Mouse (Mus musculus) liver, adult 2 months (tissue): ENCODE results near the gene Actl6a. TPM values are rescaled to one million over a fixed set of nuclear protein-coding genes. Genes with fewer than 3 reads are reported as not detected.

Experiments
- DNase-seq: peaks from one replicate; pipeline ENCODE4 v3.0.0-alpha.2; 2011; ENCODE audit warnings: low read depth, low spot score; ENCODE audit errors: extremely low read depth
- H3K27ac ChIP-seq: fragments of 200-500 bp; replicated peaks from 2 replicates; pipeline ENCODE4 v1.5.1; 2012; ENCODE audit warnings: low read depth, mild to moderate bottlenecking, control low read depth, inconsistent platforms, low read length; ENCODE audit not compliant: insufficient read depth
- H3K27me3 ChIP-seq: fragments of 200-500 bp; 2 replicates; pipeline ENCODE4 v1.6.1; 2012; ENCODE audit warnings: mild to moderate bottlenecking, moderate library complexity, low read length, inconsistent platforms; ENCODE audit not compliant: control insufficient read depth, insufficient read depth
- H3K36me3 ChIP-seq: fragments of 200-500 bp; 2 replicates; pipeline ENCODE4 v1.6.1; 2012; ENCODE audit warnings: low read length, inconsistent platforms; ENCODE audit not compliant: control insufficient read depth, insufficient read depth
- H3K4me1 ChIP-seq: fragments of 200-500 bp; 2 replicates; pipeline ENCODE4 v1.6.1; 2011; ENCODE audit warnings: low read length; ENCODE audit not compliant: control insufficient read depth, insufficient read depth
- H3K4me3 ChIP-seq: fragments of 200-500 bp; 2 replicates; pipeline ENCODE4 v1.5.1; 2011; ENCODE audit warnings: low read depth, mild to moderate bottlenecking, control low read depth, low read length, moderate library complexity; ENCODE audit not compliant: insufficient read depth
- H3K79me2 ChIP-seq: fragments of 200-500 bp; 2 replicates; pipeline ENCODE4 v1.6.1; 2012; ENCODE audit warnings: inconsistent platforms, mild to moderate bottlenecking, low read length, moderate library complexity; ENCODE audit not compliant: control insufficient read depth, insufficient read depth
- H3K9ac ChIP-seq: fragments of 200-500 bp; 2 replicates; pipeline ENCODE4 v1.6.1; 2012; ENCODE audit warnings: low read depth, mild to moderate bottlenecking, control low read depth, inconsistent platforms, low read length
- CTCF ChIP-seq: fragments of 200-500 bp; IDR thresholded peaks from 2 replicates; pipeline ENCODE4 v1.5.1; 2011; ENCODE audit warnings: low read depth, low read length, control low read depth
- POLR2A ChIP-seq: fragments of 200-500 bp; IDR thresholded peaks from 2 replicates; pipeline ENCODE4 v1.6.1; 2011; ENCODE audit warnings: low read length, control low read depth; ENCODE audit not compliant: insufficient read depth; ENCODE audit errors: extremely low read depth
- WGBS: fragments of 180-500 bp; shearing (Covaris S2); methylation state at CpG from one replicate; pipeline ENCODE4 v1.1.7; 2018; 5-methylcytosine and 5-hydroxymethylcytosine counted together
- polyA plus RNA-seq: library from polyadenylated mRNA; depleted of rRNA; stranded (reverse); fragments of >200 nt; gene quantifications from 2 replicates; pipeline ENCODE4 v1.2.3, GENCODE M21; 2012
- total RNA-seq: library from RNA; depleted of rRNA; stranded (reverse); fragments of >200 nt; gene quantifications from 2 replicates; pipeline ENCODE4 v1.2.3, GENCODE M21; 2014

The Actl6a gene
- total and polyA plus RNA-seq, 2 experiments = 10.6 to 16.3 TPM

DNA sequence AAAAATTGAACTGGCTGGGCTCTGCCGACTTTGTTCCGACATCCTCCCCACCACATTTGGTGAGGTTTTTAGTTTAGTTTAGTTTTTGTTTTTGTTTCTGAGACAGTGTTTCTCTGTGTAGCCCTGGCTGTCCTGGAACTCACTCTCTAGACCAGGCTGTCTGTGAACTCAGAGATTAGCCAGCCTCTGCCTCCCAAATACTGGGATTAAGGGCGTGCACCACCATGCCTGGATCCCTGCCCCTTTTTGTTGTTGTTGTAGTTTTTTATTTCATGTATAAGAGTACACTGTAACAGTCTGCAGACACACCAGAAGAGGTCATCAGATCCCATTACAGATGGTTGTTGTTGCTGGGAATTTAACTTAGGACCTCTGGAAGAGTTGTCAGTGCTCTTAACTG lies 16.1 kb upstream of the Actl6a start:
- no peak overlapping the region for H3K9ac ChIP-seq
- no peak for DNase-seq
- H3K36me3 ChIP-seq = no peaks in the 10 kb centered on the region
- no peak overlapping the region for H3K27ac ChIP-seq
- no peaks in the 10 kb centered on the region for H3K79me2 ChIP-seq
- 76% methylated on average over 3 of the region's 3 CpGs for WGBS
- no peaks in the 10 kb centered on the region for H3K4me1 ChIP-seq
- TF ChIP-seq POLR2A = no peak
- no peak for TF ChIP-seq CTCF
- H3K4me3 ChIP-seq = no peak overlapping the region
- 0 out of 2 replicates have a peak, but pooled peaks cover 6% of the 10 kb centered on the region for H3K27me3 ChIP-seq

DNA sequence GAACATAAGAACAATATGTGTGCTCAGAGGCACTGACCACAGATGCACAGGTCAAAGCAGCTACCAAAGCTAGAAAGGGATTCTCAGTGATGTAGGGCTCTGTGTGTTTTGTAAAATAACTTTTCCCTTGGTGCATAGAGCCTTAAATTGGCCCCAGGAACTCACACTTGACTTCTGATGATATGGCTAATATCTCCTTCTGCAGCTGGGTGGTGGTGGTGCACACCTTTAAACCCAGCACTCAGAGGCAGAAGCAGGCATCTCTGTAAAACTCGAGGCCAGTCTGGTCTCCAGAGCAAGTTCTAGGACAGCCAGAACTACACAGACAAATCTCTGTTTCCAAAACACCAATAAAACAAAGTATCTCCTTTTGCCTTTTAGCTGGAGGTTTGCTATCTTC lies 15.2 kb upstream of the Actl6a start:
- Histone ChIP-seq H3K27me3 (0 out of 2 replicates have a peak, but pooled peaks cover 6% of the 10 kb centered on the region), H3K36me3 (no peaks in the 10 kb centered on the region), H3K9ac (no peak overlapping the region), H3K27ac (no peak overlapping the region), H3K79me2 (no peaks in the 10 kb centered on the region), H3K4me3 (no peak overlapping the region), H3K4me1 (no peaks in the 10 kb centered on the region)
- DNase-seq = no peak
- no peak for TF ChIP-seq CTCF
- no peak for TF ChIP-seq POLR2A
- WGBS = 48% methylated on average over 1 of the region's 1 CpGs

DNA sequence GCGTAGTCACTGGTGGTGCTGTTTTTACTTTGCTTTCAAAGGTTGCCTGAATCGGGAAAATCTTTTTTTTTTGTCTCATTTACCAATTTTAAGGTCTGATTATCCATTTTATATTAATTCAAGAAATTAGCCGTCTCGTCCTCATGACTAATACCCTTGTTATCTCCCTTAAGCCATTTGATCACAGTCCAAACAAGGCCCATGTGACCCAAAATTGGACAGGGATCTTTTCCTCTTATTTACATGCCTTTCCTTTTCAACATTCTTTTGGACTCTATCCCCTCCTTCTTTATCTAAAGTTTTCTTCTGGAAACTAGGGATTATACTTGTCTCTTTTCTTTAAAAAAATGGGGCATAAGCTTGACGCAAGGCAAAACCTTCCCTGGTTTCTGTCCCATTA lies 14.3 kb upstream of the Actl6a start:
- Histone ChIP-seq H3K4me1 (no peaks in the 10 kb centered on the region), H3K27me3 (0 out of 2 replicates have a peak, but pooled peaks cover 6% of the 10 kb centered on the region), H3K27ac (no peak overlapping the region), H3K9ac (no peak overlapping the region), H3K36me3 (no peaks in the 10 kb centered on the region), H3K4me3 (no peak overlapping the region), H3K79me2 (no peaks in the 10 kb centered on the region)
- WGBS = 63% methylated on average over 5 of the region's 5 CpGs
- TF ChIP-seq POLR2A (no peak), CTCF (no peak)
- peak; percentile 18 for DNase-seq

DNA sequence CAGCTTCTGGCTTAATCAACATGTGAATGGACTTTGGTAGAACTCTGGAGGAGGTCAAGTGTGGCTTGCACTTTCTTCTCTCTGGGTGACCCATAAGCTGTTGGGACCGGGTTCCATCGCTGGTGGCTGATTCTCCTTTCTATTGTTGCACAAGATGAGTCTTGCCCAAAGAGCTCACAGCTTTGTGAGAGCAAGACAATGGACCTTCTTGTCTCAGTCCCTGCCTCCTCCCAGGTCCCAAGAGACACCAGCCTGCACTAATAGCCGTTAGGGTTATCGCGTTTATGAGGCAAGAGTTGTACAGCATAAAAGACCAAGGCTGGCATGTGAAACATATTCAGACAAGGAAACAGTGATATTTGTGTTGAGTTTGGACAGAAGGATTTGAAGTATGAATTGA lies 11.9 kb upstream of the Actl6a start:
- Histone ChIP-seq H3K4me1 (no peaks in the 10 kb centered on the region), H3K36me3 (no peaks in the 10 kb centered on the region), H3K27me3 (0 out of 2 replicates have a peak, but pooled peaks cover 6% of the 10 kb centered on the region), H3K4me3 (no peak overlapping the region), H3K79me2 (no peaks in the 10 kb centered on the region), H3K27ac (no peak overlapping the region), H3K9ac (no peak overlapping the region)
- DNase-seq = no peak
- no peak for TF ChIP-seq POLR2A
- no peak for TF ChIP-seq CTCF
- 74% methylated on average over 5 of the region's 5 CpGs for whole genome bisulfite sequencing

DNA sequence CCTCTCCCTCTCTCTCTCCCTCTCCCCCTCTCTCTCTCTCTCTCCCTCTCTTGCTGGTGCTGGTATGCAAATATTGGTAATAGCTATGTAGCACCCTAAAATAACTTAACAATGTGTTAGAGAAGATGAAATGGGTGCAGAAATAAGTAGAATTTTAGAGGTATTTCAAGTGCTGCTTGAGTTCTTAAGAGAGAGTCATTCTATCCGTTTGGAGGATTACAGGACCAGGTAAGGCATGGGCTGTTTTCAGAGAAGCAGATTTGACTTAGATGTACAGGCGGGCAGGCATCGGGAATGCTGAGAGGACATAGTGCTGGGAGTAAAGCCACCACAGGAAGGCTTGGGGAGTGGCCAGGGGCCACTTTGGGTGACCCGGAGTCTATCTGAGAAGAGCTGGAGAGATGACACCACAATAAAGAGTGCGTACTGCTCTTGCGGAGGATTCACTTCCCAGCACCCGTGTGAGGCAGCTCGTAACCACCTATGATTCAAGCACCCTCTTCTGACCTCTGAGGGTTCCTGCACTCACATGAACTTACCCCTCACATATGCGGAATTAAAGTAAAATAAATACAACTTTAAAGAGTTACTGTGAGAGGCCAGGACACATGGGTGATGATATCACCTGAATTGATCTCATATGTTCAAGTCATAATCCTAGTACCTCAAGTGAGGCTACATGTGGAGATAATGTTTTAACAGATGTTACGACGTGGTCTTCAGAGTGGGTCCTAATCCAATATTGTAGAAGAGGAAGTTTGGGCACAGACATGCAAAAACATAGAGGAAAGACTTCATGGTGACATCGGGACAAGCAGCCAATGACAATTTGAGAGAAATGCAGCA lies 11.1 kb upstream of the Actl6a start:
- H3K9ac ChIP-seq = no peak overlapping the region
- no peaks in the 10 kb centered on the region for H3K79me2 ChIP-seq
- no peaks in the 10 kb centered on the region for H3K36me3 ChIP-seq
- DNase-seq = no peak
- H3K27ac ChIP-seq = no peak overlapping the region
- no peaks in the 10 kb centered on the region for H3K4me1 ChIP-seq
- WGBS = 69% methylated on average over 12 of the region's 12 CpGs
- H3K27me3 ChIP-seq = 0 out of 2 replicates have a peak, but pooled peaks cover 6% of the 10 kb centered on the region
- no peak overlapping the region for H3K4me3 ChIP-seq
- TF ChIP-seq CTCF (no peak), POLR2A (no peak)

DNA sequence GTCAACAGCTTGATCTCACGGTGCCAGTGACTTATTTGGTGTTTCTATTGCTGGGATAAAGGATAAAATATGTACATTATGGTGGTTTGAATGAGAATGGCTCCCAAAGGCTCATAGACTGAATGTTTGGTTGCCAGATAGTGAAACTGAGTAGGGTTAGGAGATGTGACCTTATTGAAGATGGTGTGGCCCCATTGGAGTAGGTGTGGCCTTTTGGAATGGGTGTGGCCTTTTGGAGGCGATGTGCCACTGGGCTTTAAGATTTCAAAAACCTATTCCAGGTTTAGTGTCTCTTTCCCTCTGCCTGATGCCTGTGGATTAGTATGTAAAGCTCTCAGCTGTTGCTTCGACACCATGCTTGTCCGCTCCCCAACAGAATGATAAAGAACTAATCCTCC lies 10.5 kb upstream of the Actl6a start:
- WGBS = 93% methylated on average over 4 of the region's 4 CpGs
- no peak overlapping the region for H3K4me3 ChIP-seq
- no peak for DNase-seq
- no peaks in the 10 kb centered on the region for H3K4me1 ChIP-seq
- H3K9ac ChIP-seq = no peak overlapping the region
- H3K27me3 ChIP-seq = 0 out of 2 replicates have a peak, but pooled peaks cover 6% of the 10 kb centered on the region
- H3K36me3 ChIP-seq = no peaks in the 10 kb centered on the region
- TF ChIP-seq POLR2A (no peak), CTCF (no peak)
- no peak overlapping the region for H3K27ac ChIP-seq
- no peaks in the 10 kb centered on the region for H3K79me2 ChIP-seq
